Comparison of ENCODE assay signal across 9 mouse cellular contexts in genomic region chr1:91344921-91345685, GRCm38 (mm10). TPM values are rescaled to one million over a fixed set of nuclear protein-coding genes. Genes with fewer than 3 reads are reported as not detected.
A peak's percentile ranks its signal among the peaks of the same experiment; 100 is the strongest.
DNase-seq lines count a peak whose midpoint lies in the region; ATAC-seq and TF ChIP-seq lines count a peak whose summit lies in the region.
"Had no signal": no experiment of that assay in that cellular context is flagged by ENCODE, and none has a peak within 500 bp of the region (broad histone marks: within the 10 kb centered on the region; RNA-seq: fewer than 3 reads in every experiment).

No protein-coding gene starts in this region.

- H3K27me3 ChIP-seq in heart, embryonic 14.5 days (ENCODE audit: control insufficient read depth, insufficient read depth, low read length) = peaks cover 52% of the 10 kb centered on the region
- H3K27me3 ChIP-seq in neural tube, embryonic 11.5 days (ENCODE audit: control insufficient read depth, insufficient read depth, low read length) = peaks cover 34% of the 10 kb centered on the region

- H3K4me1 ChIP-seq in heart, embryonic 14.5 days (ENCODE audit: control insufficient read depth in 2 of 2, insufficient read depth in 2 of 2, low read length in 2 of 2) = peaks cover 11 to 21% of the 10 kb centered on the region in 2 experiments
- H3K4me1 ChIP-seq in neural tube, embryonic 11.5 days (ENCODE audit: control insufficient read depth, insufficient read depth, low read length) = peaks cover 8% of the 10 kb centered on the region

- no peak for TF ChIP-seq POLR2A in brain, embryonic 14.5 days (IDR thresholded peaks at IDR 0.05; ENCODE audit: borderline replicate concordance, extremely low read depth, insufficient read depth, insufficient read length, poor library complexity, severe bottlenecking)

- intact Hi-C loops in gastrocnemius, postnatal 14 days (cut with DNase I; ENCODE audit: low total_unique reads) = no loop called here

- WGBS in heart, embryonic 14.5 days = 3% methylated on average over 67 of the region's 68 CpGs
- WGBS in neural tube, embryonic 11.5 days = 2% methylated on average over 68 of the region's 68 CpGs

- no peaks in the 10 kb centered on the region for H3K36me3 ChIP-seq in heart, embryonic 14.5 days (ENCODE audit: control insufficient read depth, insufficient read depth, low read length)
- no peaks in the 10 kb centered on the region for H3K36me3 ChIP-seq in neural tube, embryonic 11.5 days (ENCODE audit: control insufficient read depth, insufficient read depth, low read length)
- H3K36me3 ChIP-seq: G1E had no signal

- peak; percentile 49 for DNase-seq in gastrocnemius, postnatal 14 days
- no peak for DNase-seq in gastrocnemius, postnatal 25 days
- DNase-seq in brain, embryonic 14.5 days (ENCODE audit: low read depth) = peak; percentile 33
- DNase-seq in kidney, postnatal 10 days = peak; percentile 57
- DNase-seq in neural tube, embryonic 11.5 days (ENCODE audit: low spot score) = peak; percentile 41
- no peak for DNase-seq in right cerebral cortex, postnatal 36 days (ENCODE audit: low spot score in 2 of 2)

- peak overlapping the region; percentile 12 to 30 for H3K4me3 ChIP-seq in heart, embryonic 14.5 days (ENCODE audit: control insufficient read depth in 1 of 2, insufficient read depth in 1 of 2, low read depth in 1 of 2, low read length in 2 of 2)
- H3K4me3 ChIP-seq in neural tube, embryonic 11.5 days (ENCODE audit: low read depth, low read length) = peak overlapping the region; percentile 18

- TF ChIP-seq CTCF in brain, embryonic 14.5 days (IDR thresholded peaks at IDR 0.05; ENCODE audit: borderline replicate concordance, extremely low read depth, insufficient read depth, insufficient read length) = no peak

- peak overlapping the region; percentile 30; the same call in 1 of the 2 replicates for H3K9ac ChIP-seq in heart, embryonic 14.5 days (ENCODE audit: low read length)
- no peak overlapping the region for H3K9ac ChIP-seq in neural tube, embryonic 11.5 days (ENCODE audit: low read length)

- no peaks in the 10 kb centered on the region for H3K9me3 ChIP-seq in heart, embryonic 14.5 days (ENCODE audit: control insufficient read depth, low read length)
- no peaks in the 10 kb centered on the region for H3K9me3 ChIP-seq in neural tube, embryonic 11.5 days (ENCODE audit: control insufficient read depth, low read length)
- H3K9me3 ChIP-seq: G1E had no signal

- H3K4me2 ChIP-seq in heart, embryonic 14.5 days (ENCODE audit: low read length) = peak overlapping the region; percentile 69
- H3K4me2 ChIP-seq in neural tube, embryonic 11.5 days (ENCODE audit: low read depth) = peak overlapping the region; percentile 35

- ATAC-seq in heart, embryonic 14.5 days (ENCODE audit: insufficient number of reproducible peaks, insufficient read depth, low FRiP score, low read depth) = no peak
- ATAC-seq in neural tube, embryonic 11.5 days (ENCODE audit: insufficient read depth, low FRiP score, low TSS enrichment) = no peak
- no peak for ATAC-seq in erythroid progenitor cell, adult 5-6 weeks (replicated peaks; ENCODE audit: low FRiP score, poor library complexity, severe bottlenecking)

- no peak overlapping the region for H3K27ac ChIP-seq in heart, embryonic 14.5 days (replicated peaks in 1 of 2; ENCODE audit: control insufficient read depth in 1 of 2, insufficient read depth in 1 of 2, low read depth in 2 of 2, low read length in 2 of 2)
- H3K27ac ChIP-seq in neural tube, embryonic 11.5 days (ENCODE audit: low read depth, low read length) = no peak overlapping the region

RNA-seq across cellular contexts. Expression of gene Klhl30, which starts 5.7 kb away (rescaled TPM):
- total RNA-seq in gastrocnemius, postnatal 14 days (2021) = 10 to 100 TPM; 50.4 to 72.9 TPM
- 100 to 1,000 TPM in 1 of 2 experiments, 10 to 100 TPM in 1; 87.8 to 132 TPM for total RNA-seq in gastrocnemius, postnatal 25 days (2021)
- 0.15 and 0.22 TPM in 2 replicates for polyA plus RNA-seq in brain, embryonic 14.5 days (2012; rRNA removed)
- polyA plus RNA-seq in heart, embryonic 14.5 days (2014; fragmentation: Nextera tagmentation; extraction: Ambion mirVana) = 61.8 and 63.4 TPM in 2 replicates
- polyA plus RNA-seq in neural tube, embryonic 11.5 days (2014; fragmentation: Nextera tagmentation; extraction: Ambion mirVana) = 0.39 and 0.97 TPM in 2 replicates
- not detected in 2 replicates for total RNA-seq in erythroid progenitor cell, adult 5-6 weeks (2015; ENCODE audit: low replicate concordance)
- not detected in 2 replicates for total RNA-seq in erythroid progenitor cell, adult 5-6 weeks (2017; ENCODE audit: low replicate concordance)
- polyA plus RNA-seq: G1E had no signal

RNA-seq across cellular contexts. Expression of gene Erfe, which starts 21.1 kb away (rescaled TPM):
- 1 to 10 TPM; 2.0 to 2.6 TPM for total RNA-seq in gastrocnemius, postnatal 14 days (2021)
- total RNA-seq in gastrocnemius, postnatal 25 days (2021) = 1 to 10 TPM; 2.3 to 3.6 TPM
- 0.26 and 0.40 TPM in 2 replicates for polyA plus RNA-seq in brain, embryonic 14.5 days (2012; rRNA removed)
- 0.63 and 2.5 TPM in 2 replicates for polyA plus RNA-seq in heart, embryonic 14.5 days (2014; fragmentation: Nextera tagmentation; extraction: Ambion mirVana)
- polyA plus RNA-seq in neural tube, embryonic 11.5 days (2014; fragmentation: Nextera tagmentation; extraction: Ambion mirVana) = 0.30 and 0.53 TPM in 2 replicates
- total RNA-seq in erythroid progenitor cell, adult 5-6 weeks (2015; ENCODE audit: low replicate concordance) = 5.4 and 16.9 TPM in 2 replicates
- 2.8 and 3.1 TPM in 2 replicates for total RNA-seq in erythroid progenitor cell, adult 5-6 weeks (2017; ENCODE audit: low replicate concordance)

RNA-seq across cellular contexts. Expression of gene Espnl, which starts 23.2 kb away (rescaled TPM):
- under 1 TPM; 0.07 to 0.18 TPM for total RNA-seq in gastrocnemius, postnatal 14 days (2021)
- total RNA-seq in gastrocnemius, postnatal 25 days (2021) = under 1 TPM; 0.08 to 0.18 TPM
- polyA plus RNA-seq in brain, embryonic 14.5 days (2012; rRNA removed) = 0.08 and 0.10 TPM in 2 replicates
- polyA plus RNA-seq in heart, embryonic 14.5 days (2014; fragmentation: Nextera tagmentation; extraction: Ambion mirVana) = 0.12 TPM in 1 of 2 replicates, not detected in the other
- polyA plus RNA-seq in neural tube, embryonic 11.5 days (2014; fragmentation: Nextera tagmentation; extraction: Ambion mirVana) = 0.09 TPM in 1 of 2 replicates, not detected in the other
- 1.4 TPM in 1 of 2 replicates, not detected in the other for total RNA-seq in erythroid progenitor cell, adult 5-6 weeks (2015; ENCODE audit: low replicate concordance)
- not detected in 2 replicates for total RNA-seq in erythroid progenitor cell, adult 5-6 weeks (2017; ENCODE audit: low replicate concordance)

RNA-seq across cellular contexts. Expression of gene Scly, which starts 47.0 kb away (rescaled TPM):
- 10 to 100 TPM in 1 of 2 experiments, 1 to 10 TPM in 1; 9.5 to 10.2 TPM for total RNA-seq in gastrocnemius, postnatal 14 days (2021)
- total RNA-seq in gastrocnemius, postnatal 25 days (2021) = 10 to 100 TPM in 1 of 2 experiments, 1 to 10 TPM in 1; 9.8 to 13.9 TPM
- polyA plus RNA-seq in brain, embryonic 14.5 days (2012; rRNA removed) = 11.9 and 12.7 TPM in 2 replicates
- 10.6 and 12.1 TPM in 2 replicates for polyA plus RNA-seq in heart, embryonic 14.5 days (2014; fragmentation: Nextera tagmentation; extraction: Ambion mirVana)
- polyA plus RNA-seq in neural tube, embryonic 11.5 days (2014; fragmentation: Nextera tagmentation; extraction: Ambion mirVana) = 14.2 and 14.3 TPM in 2 replicates
- total RNA-seq in erythroid progenitor cell, adult 5-6 weeks (2015; ENCODE audit: low replicate concordance) = 27.0 and 42.3 TPM in 2 replicates
- total RNA-seq in erythroid progenitor cell, adult 5-6 weeks (2017; ENCODE audit: low replicate concordance) = 39.7 and 51.1 TPM in 2 replicates

RNA-seq across cellular contexts. Expression of gene Ilkap, which starts 53.5 kb away (rescaled TPM):
- 10 to 100 TPM; 32.1 to 33.4 TPM for total RNA-seq in gastrocnemius, postnatal 14 days (2021)
- total RNA-seq in gastrocnemius, postnatal 25 days (2021) = 10 to 100 TPM; 30.1 to 35.8 TPM
- polyA plus RNA-seq in brain, embryonic 14.5 days (2012; rRNA removed) = 118 and 128 TPM in 2 replicates
- polyA plus RNA-seq in heart, embryonic 14.5 days (2014; fragmentation: Nextera tagmentation; extraction: Ambion mirVana) = 98.5 and 108 TPM in 2 replicates
- 165 and 178 TPM in 2 replicates for polyA plus RNA-seq in neural tube, embryonic 11.5 days (2014; fragmentation: Nextera tagmentation; extraction: Ambion mirVana)
- total RNA-seq in erythroid progenitor cell, adult 5-6 weeks (2015; ENCODE audit: low replicate concordance) = 82.2 and 110 TPM in 2 replicates
- 101 and 110 TPM in 2 replicates for total RNA-seq in erythroid progenitor cell, adult 5-6 weeks (2017; ENCODE audit: low replicate concordance)

Comparison
In these comparisons a context has a peak if more than half of its experiments do, and no peak if none do; other contexts are left out.
1. DNase-seq: peak in gastrocnemius, postnatal 14 days (single experiment), brain, embryonic 14.5 days (single experiment), kidney, postnatal 10 days (single experiment) and neural tube, embryonic 11.5 days (single experiment); none in gastrocnemius, postnatal 25 days (single experiment) and right cerebral cortex, postnatal 36 days (0 of 2).
2. RNA of gene Klhl30, which starts 5.7 kb away (total RNA-seq): 87.8 to 132 TPM in gastrocnemius, postnatal 25 days and 50.4 to 72.9 TPM in gastrocnemius, postnatal 14 days; not detected in erythroid progenitor cell, adult 5-6 weeks; every median in the first group is over 10 times any median in the second.